8 mouse cellular contexts compared by ENCODE assay signal in genomic region chr7:126922624-126923060, GRCm38 (mm10). TPM values are rescaled to one million over a fixed set of nuclear protein-coding genes. Genes with fewer than 3 reads are reported as not detected.
DNase-seq lines count a peak whose midpoint lies in the region; ATAC-seq and TF ChIP-seq lines count a peak whose summit lies in the region.

TSS of gene Tmem219 (minus strand) at chr7:126922917.

- ATAC-seq in forebrain, embryonic 16.5 days = peak; percentile 65
- ATAC-seq in stomach, embryonic 16.5 days (ENCODE audit: insufficient read depth, low FRiP score) = peak; percentile 84

- no peak for TF ChIP-seq CTCF in ES-Bruce4 (IDR thresholded peaks at IDR 0.05; ENCODE audit: low read depth, low read length)

- DNase-seq in adrenal gland, adult 2 months = peak; percentile 38
- peak; percentile 61 for DNase-seq in hindbrain, embryonic 10.5 days (ENCODE audit: low spot score)
- no peak for DNase-seq in layer of hippocampus, postnatal 36 days
- no peak for DNase-seq in cerebellum, postnatal 4 days (ENCODE audit: low spot score in 2 of 2)

- no peaks in the 10 kb centered on the region for H3K4me1 ChIP-seq in ES-Bruce4 (ENCODE audit: control insufficient read depth, insufficient read depth, low read length)
- 0 out of 2 replicates have a peak, but pooled peaks cover 3% of the 10 kb centered on the region for H3K4me1 ChIP-seq in forebrain, embryonic 16.5 days (replicated peaks; ENCODE audit: control insufficient read depth, insufficient read depth, low read length)
- peaks cover 56% of the 10 kb centered on the region for H3K4me1 ChIP-seq in hindbrain, embryonic 10.5 days (replicated peaks)
- peaks cover 11% of the 10 kb centered on the region for H3K4me1 ChIP-seq in stomach, embryonic 16.5 days (ENCODE audit: control insufficient read depth, insufficient read depth, low read length)

- no peak within 1 kb of the TSS for H3K9ac ChIP-seq in ES-Bruce4 (ENCODE audit: low read depth, poor library complexity, severe bottlenecking)
- H3K9ac ChIP-seq in forebrain, embryonic 16.5 days (replicated peaks; ENCODE audit: low read depth, low read length) = no peak within 1 kb of the TSS
- H3K9ac ChIP-seq in stomach, embryonic 16.5 days (ENCODE audit: low read length) = peak within 1 kb of the TSS; percentile 31

- H3K27ac ChIP-seq in ES-Bruce4 (ENCODE audit: insufficient read depth, low read length) = no peak within 1 kb of the TSS
- 0 out of 2 replicates have a peak within 1 kb of the TSS, but pooled peaks have one; percentile 10 for H3K27ac ChIP-seq in forebrain, embryonic 16.5 days (ENCODE audit: low read length)
- peak within 1 kb of the TSS; percentile 91 for H3K27ac ChIP-seq in hindbrain, embryonic 10.5 days
- H3K27ac ChIP-seq in macrophage = no peak within 1 kb of the TSS
- peak within 1 kb of the TSS; percentile 60 for H3K27ac ChIP-seq in stomach, embryonic 16.5 days (ENCODE audit: low read length)

- no peaks in the 10 kb centered on the region for H3K27me3 ChIP-seq in ES-Bruce4 (ENCODE audit: control insufficient read depth, insufficient read depth, low read length, poor library complexity, severe bottlenecking)
- H3K27me3 ChIP-seq in forebrain, embryonic 16.5 days (replicated peaks; ENCODE audit: control insufficient read depth, insufficient read depth, low read length) = no peaks in the 10 kb centered on the region
- H3K27me3 ChIP-seq in hindbrain, embryonic 10.5 days (ENCODE audit: insufficient read depth, poor library complexity, severe bottlenecking) = no peaks in the 10 kb centered on the region
- H3K27me3 ChIP-seq in stomach, embryonic 16.5 days (ENCODE audit: control insufficient read depth, insufficient read depth, low read length) = no peaks in the 10 kb centered on the region

- no peaks in the 10 kb centered on the region for H3K9me3 ChIP-seq in ES-Bruce4 (replicated peaks; ENCODE audit: control insufficient read depth, insufficient read depth, low read length, poor library complexity, severe bottlenecking)
- no peaks in the 10 kb centered on the region for H3K9me3 ChIP-seq in forebrain, embryonic 16.5 days (ENCODE audit: control insufficient read depth, low read length)
- no peaks in the 10 kb centered on the region for H3K9me3 ChIP-seq in hindbrain, embryonic 10.5 days
- H3K9me3 ChIP-seq in stomach, embryonic 16.5 days (replicated peaks; ENCODE audit: control insufficient read depth, low read length) = no peaks in the 10 kb centered on the region

- no peak within 1 kb of the TSS for H3K4me2 ChIP-seq in forebrain, embryonic 16.5 days (ENCODE audit: low read length)
- peak within 1 kb of the TSS; percentile 3; the same call in 1 of the 2 replicates for H3K4me2 ChIP-seq in stomach, embryonic 16.5 days (ENCODE audit: low read depth, low read length)

- H3K4me3 ChIP-seq in ES-Bruce4 (ENCODE audit: low read depth, low read length) (no peak within 1 kb of the TSS), macrophage (ENCODE audit: inconsistent target) (no peak within 1 kb of the TSS)
- H3K4me3 ChIP-seq in forebrain, embryonic 16.5 days (replicated peaks; ENCODE audit: low read length) = no peak within 1 kb of the TSS
- peak within 1 kb of the TSS; percentile 46 for H3K4me3 ChIP-seq in hindbrain, embryonic 10.5 days
- H3K4me3 ChIP-seq in stomach, embryonic 16.5 days (replicated peaks; ENCODE audit: low read length) = no peak within 1 kb of the TSS

- no peak for TF ChIP-seq EP300 in ES-Bruce4 (IDR thresholded peaks at IDR 0.05; ENCODE audit: insufficient read depth, low read depth, low read length)

- TF ChIP-seq POLR2A in ES-Bruce4 (IDR thresholded peaks at IDR 0.05; ENCODE audit: insufficient read depth, low read length) = no peak

- no peaks in the 10 kb centered on the region for H3K79me2 ChIP-seq in macrophage (ENCODE audit: inconsistent target)

- H3K36me3 ChIP-seq in ES-Bruce4 (ENCODE audit: control insufficient read depth, insufficient read depth, low read length, poor library complexity, severe bottlenecking) (no peaks in the 10 kb centered on the region), macrophage (ENCODE audit: inconsistent target) (no peaks in the 10 kb centered on the region)
- no peaks in the 10 kb centered on the region for H3K36me3 ChIP-seq in forebrain, embryonic 16.5 days (ENCODE audit: control insufficient read depth, insufficient read depth)
- H3K36me3 ChIP-seq in hindbrain, embryonic 10.5 days = no peaks in the 10 kb centered on the region
- no peaks in the 10 kb centered on the region for H3K36me3 ChIP-seq in stomach, embryonic 16.5 days (ENCODE audit: control insufficient read depth, insufficient read depth, low read length)

- 9% methylated on average over 5 of the region's 5 CpGs for WGBS in forebrain, embryonic 16.5 days
- 42% methylated on average over 5 of the region's 5 CpGs for WGBS in hindbrain, embryonic 10.5 days
- WGBS in macrophage (ENCODE audit: missing documents) = 77% methylated on average over 5 of the region's 5 CpGs
- 25% methylated on average over 5 of the region's 5 CpGs for WGBS in stomach, embryonic 16.5 days

RNA-seq across cellular contexts. Expression of gene Tmem219, which starts in this region (rescaled TPM):
- 16.3 and 17.2 TPM in 2 replicates for polyA plus RNA-seq in ES-Bruce4 (2011; ENCODE audit: insufficient read depth, insufficient read length, low read depth, missing spikeins)
- total RNA-seq in adrenal gland, adult 2 months (2021) = 10 to 100 TPM; 28.1 to 35.4 TPM
- polyA plus RNA-seq in adrenal gland, adult 2 months (2012; rRNA removed) = 242 and 243 TPM in 2 replicates
- 33.3 and 37.3 TPM in 2 replicates for polyA plus RNA-seq in forebrain, embryonic 16.5 days (2015; fragmentation: Nextera tagmentation; extraction: Ambion mirVana)
- polyA plus RNA-seq in hindbrain, embryonic 10.5 days (2016; fragmentation: Nextera tagmentation; extraction: Ambion mirVana) = 31.6 and 37.9 TPM in 2 replicates
- total RNA-seq in layer of hippocampus, postnatal 36 days (2021) = 10 to 100 TPM; 23.2 to 23.8 TPM
- 100 to 1,000 TPM in 18 of 26 experiments, 10 to 100 TPM in 8; 32.3 to 243 (median 136) TPM for total RNA-seq in macrophage (2018; cell fraction: chromatin; rRNA removed)
- 100 to 1,000 TPM in 13 of 26 experiments, 10 to 100 TPM in 13; 70.1 to 165 (median 109) TPM for total RNA-seq in macrophage (2018; cell fraction: cytosol; rRNA removed)
- total RNA-seq in macrophage (2018; cell fraction: nucleus; rRNA removed) = 100 to 1,000 TPM in 17 of 26 experiments, 10 to 100 TPM in 9; 51.5 to 216 (median 121) TPM
- polyA plus RNA-seq in macrophage (2018) = 36.1 to 105 TPM (median 98.7 TPM) in 3 replicates
- polyA plus RNA-seq in stomach, embryonic 16.5 days (2015; fragmentation: Nextera tagmentation; extraction: Ambion mirVana) = 30.2 and 34.1 TPM in 2 replicates

Comparison
In these comparisons a context has a peak if more than half of its experiments do, and no peak if none do; other contexts are left out.
1. H3K27ac ChIP-seq: peak in forebrain, embryonic 16.5 days (single experiment), hindbrain, embryonic 10.5 days (single experiment) and stomach, embryonic 16.5 days (single experiment); none in ES-Bruce4 (single experiment) and macrophage (single experiment).
2. DNase-seq: peak in adrenal gland, adult 2 months (single experiment) and hindbrain, embryonic 10.5 days (single experiment); none in layer of hippocampus, postnatal 36 days (0 of 2) and cerebellum, postnatal 4 days (0 of 2).